Mouse (Mus musculus) adrenal gland, postnatal 4 days (tissue): ENCODE data around the gene Csf2. TPM values are rescaled to one million over a fixed set of nuclear protein-coding genes. Genes with fewer than 3 reads are reported as not detected.
"Not testable (repeated sequence)": the region's sequence is repeated elsewhere in the genome, so short reads cannot be mapped to it uniquely, and the experiment has no call there.

Experiments used
- DNase-seq, 2 experiments: peaks; one replicate each; pipeline ENCODE4 v3.0.0; 2021 to 2022; ENCODE audit warnings: low spot score in 2 of 2, mixed read lengths in 2 of 2
- long read RNA-seq, 2 experiments: library from polyadenylated mRNA; stranded (forward); transcript quantifications; one replicate each; pipeline ENCODE4 v2.0.0; 2021
- total RNA-seq, 2 experiments: library from RNA; stranded (reverse); gene quantifications; 2 replicates each; pipeline ENCODE4 v1.2.3; 2021

The Csf2 gene
- total RNA-seq, result not detected
- long read RNA-seq, experiment 1, result 0 reads
- long read RNA-seq, experiment 2, result 0 reads

DNA sequence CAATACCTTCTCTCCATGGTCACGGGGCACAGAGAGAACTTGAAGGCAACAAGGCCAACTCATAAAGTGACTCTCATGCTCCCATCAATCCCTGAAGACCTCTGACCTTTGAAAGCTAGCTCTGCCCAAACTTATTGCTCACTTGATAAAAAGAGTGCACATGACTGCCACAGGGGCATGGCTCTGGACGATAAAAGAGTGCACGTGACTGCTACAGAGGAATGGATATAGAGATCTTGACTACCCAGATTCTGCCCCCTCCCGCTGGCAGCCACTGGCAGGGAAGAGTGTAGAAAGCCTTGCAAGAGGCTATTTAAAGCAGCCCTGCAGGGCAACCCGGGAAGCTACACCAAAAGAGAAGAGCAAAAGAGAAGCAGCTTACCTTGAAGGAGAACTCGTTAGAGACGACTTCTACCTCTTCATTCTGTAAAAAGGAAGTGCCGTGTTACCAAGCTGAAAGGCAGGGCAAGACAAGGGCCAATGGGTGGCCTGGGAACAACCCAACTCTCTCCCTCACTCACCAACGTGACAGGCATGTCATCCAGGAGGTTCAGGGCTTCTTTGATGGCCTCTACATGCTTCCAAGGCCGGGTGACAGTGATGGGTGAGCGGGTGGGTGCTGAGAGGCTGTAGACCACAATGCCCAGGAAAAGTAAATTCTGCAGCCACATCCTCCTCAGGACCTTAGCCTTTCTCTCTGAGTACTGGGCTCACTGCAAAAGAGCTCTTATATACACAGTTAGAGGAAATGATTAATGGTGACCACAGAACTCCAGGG, at the start of gene Csf2:
Gene Csf2, minus strand, starts transcription at position 728 of the 778 bp plus-strand sequence.
- no peak for DNase-seq

DNA sequence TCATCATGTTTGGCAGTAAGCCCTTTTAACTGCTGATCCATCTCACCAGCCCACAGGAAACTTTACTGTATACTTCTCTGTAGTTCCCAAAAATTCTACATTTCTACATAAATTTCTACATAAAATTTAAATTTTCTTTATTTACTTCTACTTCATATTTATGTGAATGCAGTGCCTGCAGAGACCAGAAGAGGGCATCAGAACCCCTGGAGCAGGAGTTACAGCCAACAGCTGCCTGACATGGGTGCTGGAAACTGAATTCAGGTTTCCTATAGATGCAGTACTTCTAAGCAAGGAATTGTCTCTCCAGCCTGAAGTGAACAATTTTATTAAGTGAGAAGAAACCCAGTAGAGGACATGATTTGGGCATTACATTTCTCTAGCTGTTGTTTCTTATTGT, 49.3 kb upstream of the Csf2 start:
- DNase-seq, result no peak

DNA sequence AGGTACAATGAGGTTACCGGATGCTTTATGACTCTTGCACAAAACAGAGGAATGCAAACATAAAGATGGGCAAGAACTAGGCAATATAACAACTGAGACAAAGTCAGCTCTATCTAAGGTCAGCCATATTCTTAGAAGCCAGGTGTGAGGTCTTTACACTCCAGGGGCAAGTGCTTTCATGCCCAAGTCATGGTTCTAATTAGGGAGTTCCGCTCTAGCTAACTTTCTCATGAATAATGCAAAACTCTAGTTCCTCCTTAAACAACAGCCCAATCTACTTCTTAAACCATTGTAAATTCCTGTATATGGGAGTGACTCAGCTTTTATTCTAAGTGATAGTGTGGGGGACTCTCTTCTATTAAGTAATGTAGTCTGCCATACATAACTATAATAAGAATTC, 48.0 kb upstream of the Csf2 start:
- DNase-seq, result not testable (repeated sequence)

DNA sequence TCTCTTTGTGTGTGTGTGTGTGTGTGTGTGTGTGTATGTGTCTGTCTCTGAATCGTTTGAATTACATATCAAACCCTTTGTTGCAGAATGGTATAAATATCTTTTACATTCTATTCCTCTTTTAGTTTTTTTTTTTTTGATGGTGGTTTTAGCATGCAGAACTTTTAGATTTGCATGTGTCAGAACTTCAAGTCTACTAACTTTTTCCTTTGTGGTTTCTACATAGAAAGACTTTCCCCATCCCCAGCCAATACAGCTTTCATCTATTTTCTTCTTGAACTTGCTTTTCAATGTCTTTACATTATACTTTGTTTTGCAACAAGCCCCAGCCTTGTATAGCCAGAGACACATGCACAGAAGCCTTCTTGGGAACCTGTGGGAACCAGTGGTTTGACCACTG, 47.3 kb upstream of the Csf2 start:
- no peak for DNase-seq

DNA sequence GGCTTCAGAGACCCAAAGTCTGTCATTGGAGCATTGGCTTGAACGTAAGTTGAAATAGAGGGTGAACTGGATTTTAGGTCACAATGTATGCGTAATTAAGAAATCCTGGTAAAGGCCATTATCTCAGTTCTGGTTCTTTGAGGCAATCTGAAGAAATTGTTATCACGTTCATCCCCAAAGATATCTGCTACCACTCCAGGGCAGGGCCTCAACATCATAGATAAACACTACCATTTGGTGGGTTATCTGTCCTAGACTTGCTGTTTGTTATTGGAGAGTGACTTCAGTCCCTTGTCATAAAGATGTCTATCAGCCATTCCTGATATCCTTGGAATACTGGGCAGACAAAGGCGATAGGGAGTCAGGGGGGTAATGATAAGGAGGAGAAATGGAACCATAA, 46.5 kb upstream of the Csf2 start:
- DNase-seq, result no peak

DNA sequence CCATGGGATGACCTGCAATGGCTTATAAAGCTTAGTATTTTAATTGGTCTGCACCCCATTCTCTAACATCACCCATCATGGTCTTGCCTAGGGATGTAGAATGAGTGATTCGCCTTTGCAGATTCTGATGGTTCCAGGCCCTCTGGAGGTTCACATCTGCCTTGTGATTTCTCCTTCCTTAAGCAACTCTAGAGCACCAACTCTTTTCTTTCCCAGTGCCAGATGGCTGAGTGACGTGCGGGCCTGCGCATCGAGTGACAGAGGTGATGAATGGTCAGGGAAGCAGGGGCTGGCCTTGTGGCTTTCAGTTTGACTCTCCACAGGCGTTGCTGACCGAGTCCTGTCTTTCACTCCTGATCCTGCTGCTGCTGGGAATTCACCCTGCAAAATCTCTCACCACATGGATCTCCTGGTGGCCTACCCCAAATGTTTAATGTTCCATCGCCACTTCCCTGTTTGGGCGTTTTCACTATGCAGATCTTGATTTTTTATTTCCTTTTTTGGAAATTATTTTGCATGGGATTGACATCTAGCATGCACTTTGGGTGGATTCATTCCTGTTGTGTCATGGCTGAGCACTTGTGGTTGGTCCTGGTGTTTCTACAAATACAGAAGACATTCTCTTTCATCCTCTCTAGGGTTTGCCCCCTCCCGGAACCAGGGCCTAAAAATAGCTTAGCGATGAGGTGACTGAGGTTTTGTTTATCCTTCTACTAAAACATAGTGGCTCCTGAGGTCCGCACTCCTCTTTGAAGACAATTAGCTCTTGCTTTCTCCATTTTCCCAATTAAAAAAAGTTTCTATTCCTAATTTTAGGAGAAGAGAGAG, 44.7 kb upstream of the Csf2 start:
- DNase-seq, result no peak

DNA sequence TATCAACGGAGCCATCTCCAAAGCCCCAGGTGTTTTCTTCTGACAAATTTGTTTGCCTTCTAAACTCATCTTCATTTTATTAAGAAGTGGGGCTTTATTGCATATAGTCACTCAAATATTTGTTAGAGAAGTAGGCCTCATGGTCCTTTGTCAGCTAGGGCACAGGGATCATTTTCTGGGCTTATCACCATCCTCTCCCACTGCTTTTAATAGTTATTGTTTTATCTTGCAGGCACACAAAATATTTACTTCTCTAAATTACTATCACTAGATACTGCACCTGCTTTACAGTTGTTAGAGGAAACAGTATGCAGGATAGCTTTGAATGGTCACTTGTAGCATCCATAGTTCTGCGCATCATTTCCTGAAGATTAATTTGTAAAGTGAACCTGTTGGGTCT, 42.7 kb upstream of the Csf2 start:
- no peak for DNase-seq

DNA sequence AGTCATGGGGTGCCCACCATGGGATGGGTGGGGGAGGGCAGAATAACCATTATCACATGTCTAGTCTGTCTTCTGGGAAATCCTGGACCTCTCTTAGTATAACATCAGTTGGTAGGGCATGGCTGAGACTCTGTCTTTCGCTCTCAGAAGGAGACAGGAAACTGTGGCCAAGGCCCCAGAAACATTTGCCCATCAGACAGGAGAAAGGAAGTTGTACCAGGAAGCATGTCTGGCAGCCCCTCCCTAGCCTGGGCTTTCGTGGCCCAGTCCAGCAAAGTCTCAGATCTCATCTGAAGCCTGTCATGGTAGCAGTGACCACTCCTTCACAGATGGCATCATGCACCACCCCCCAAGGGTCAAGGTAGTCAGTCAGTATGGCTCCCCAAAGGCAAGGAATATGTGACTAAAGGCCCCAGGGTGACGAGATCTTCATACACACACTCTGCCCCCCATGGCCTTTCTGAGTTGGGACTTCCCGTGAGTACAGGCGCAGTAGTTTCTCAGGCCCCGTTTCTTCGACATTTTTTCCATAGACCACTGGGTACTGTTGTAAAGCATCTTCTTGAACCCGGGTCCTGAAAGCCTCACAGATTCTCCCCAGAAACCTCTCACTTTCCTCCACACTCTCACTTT, 38.5 kb upstream of the Csf2 start:
- no peak for DNase-seq

DNA sequence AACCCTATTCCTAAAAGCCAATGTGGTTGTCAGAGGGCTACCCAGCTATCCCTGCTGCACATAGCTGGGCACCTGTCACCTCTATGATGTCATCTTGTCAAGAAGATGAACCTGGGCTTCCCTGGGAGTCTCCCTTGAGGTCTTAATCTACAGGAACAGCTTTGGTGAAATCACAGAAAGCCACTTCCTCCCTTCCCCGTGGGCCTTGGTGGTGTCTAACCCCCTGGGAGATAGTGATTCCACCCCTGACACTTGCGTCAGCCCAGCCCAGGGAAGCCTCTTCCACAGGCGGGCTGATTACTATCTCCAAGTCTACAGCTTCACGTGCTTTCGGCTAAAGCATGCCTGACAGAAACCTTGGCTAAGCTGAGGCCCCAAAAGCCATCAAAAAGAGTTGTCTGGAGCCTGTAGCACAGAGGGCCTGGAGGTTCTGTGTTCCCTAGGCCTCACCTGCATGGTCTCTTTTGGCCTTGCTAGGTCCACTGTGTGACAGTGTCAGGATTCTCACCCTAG, 22.0 kb upstream of the Csf2 start:
- no peak for DNase-seq

DNA sequence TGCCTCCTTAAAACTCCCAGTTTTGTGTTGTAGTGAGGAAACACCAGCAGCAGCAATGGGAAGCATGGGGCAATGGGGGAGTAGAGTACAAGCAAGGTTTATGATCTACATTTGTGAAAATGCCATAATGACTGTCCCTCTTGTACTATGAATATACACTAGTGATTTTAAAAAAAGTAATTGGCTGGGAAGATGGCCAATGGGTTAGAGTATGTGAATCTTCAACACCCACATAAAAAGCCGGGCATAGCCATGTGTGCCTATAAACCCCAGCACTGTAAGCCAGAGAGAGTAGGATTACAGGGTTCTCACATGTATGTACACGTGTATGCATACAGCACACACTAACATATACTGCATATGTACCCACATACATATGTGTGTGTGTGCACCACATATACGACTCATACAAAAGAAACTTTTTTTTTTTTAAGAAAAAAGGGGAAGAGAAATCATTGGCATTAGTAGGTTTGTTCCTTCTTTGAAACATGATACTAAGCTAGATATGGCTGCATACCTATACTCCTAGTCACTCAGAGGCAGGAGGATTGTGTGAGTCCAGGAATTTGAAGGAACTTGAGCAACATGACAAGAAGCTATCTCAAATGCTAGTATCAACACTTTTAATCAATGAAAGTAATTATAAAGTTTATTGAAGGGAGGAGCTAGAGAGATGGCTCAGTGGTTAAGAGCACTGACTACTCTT, 19.9 kb upstream of the Csf2 start:
- no peak for DNase-seq

DNA sequence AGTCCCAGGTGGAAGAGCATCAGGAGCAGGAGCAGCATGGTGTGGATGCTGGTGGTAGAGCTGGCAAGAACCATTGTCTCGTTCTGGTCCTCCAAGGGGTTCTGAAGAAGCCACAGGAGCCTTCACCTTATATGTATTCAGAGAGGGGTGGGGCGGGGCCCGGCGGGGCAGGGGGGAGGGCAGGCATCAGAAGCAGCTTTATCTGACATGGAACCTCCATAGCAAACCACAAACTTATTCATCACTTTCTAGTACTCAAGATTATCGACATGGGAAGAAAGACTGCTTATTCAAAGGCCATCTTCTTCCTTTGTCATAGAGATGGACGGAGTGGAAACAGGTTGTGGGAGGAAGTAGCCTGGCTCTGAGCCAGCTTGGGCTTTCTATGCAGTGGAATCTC, 17.7 kb upstream of the Csf2 start, which contains the start of gene Il3:
Gene Il3, minus strand, starts transcription at position 101 of the 400 bp plus-strand sequence.
- no peak for DNase-seq

DNA sequence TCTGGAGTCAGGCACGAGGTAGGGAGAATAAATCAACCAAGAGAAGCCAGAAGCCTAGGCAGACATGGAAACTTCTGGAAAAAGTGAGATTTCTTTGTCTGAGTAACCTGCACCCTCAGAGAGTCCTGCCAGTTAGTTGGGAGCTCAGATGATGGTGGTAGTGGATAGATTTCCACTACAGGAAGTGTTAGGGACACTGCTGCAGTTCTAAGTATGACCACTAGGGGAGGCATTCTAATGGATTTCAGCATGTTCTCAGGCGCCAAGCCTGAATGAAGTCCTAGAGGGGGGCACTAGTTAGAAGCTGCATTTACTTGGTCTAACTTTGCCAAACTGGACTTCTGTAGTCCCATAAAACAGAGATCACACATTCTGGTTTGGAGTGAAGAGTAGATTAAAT, 15.1 kb upstream of the Csf2 start:
- DNase-seq, result no peak

DNA sequence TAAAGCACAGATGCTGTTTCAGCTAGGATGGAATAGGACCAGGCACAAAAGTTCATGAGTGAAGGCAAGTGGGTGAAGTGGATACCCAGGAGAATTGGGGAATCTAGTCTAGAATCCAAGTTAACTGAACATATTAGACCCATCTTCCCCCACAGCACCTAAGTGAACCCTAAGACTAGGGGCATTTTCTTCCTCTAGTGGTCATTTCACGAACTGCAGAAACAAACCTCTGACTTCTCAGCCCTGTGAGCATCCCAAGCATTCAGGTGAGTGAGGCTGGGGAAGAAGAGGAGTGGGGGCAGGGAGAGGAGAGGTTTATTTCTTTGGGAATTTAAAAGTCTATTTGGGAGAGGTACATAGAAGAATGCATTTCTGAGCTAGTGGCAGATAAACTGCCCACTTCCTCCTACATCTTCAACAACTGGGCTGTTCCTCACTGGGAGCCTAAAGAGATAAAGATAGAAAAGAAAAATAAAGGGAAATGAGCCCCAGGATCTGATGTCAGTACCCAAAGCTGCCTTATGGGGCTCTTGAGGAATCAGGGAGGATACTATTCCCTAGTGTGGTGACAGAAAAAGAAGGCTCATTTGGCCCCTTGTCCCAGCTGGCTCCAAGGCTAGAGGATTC, 14.1 kb upstream of the Csf2 start:
- no peak for DNase-seq

DNA sequence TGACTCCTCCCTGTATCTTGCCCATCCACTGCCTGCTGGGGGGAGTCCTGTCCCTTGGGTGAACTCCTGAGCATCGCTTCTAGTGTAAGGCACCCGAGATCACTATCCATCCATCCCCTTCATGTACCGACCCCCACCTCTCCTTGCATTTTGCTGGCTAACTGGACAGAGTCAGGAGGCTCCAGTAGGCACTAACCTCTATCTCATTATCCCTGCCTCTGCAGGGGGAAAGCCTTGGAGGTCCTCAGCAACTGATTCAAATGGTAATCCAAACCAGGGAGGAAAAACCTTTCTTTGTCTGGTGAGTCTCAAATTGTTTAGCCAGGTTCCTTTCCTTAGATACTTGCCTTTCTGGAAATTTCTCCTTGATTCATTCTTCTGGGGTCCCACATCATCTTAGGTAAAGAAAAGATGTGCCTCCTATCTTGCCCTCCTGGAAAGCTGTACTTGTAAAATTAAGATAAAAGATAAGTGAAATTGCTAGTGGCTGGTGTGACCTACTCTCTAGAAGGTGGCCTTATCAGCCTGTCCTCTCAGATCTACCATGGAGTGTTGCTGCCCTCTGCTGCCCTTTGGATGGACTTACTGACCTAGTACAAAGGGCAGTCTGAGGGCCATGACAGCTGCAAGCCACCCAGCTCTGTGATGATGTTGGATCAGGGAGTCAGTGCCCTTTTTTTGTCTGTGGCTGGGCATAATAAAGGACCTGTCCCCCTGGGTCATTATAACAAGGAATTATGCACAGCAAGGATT, 7.3 kb upstream of the Csf2 start:
- DNase-seq, result peak; percentile 30 to 50

DNA sequence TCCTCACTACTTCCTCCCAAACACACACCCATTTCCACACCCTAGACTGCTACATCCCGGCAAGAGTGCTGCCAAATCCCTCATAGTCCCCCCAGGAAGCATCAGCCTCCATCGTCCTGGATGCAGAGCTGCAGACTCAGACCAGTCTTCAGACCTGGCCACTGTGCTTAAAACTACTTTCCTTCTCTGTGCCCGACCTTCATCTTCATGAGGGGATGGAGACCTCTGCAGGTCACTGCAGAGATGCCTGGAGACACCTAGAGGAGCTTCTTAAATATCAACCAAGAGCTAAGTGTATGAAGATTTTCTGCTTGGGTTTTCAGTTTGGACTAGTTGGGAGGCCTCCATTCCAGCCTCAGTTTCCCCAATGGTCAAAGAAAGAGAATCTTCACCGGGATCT, 4.6 kb upstream of the Csf2 start:
- DNase-seq, result no peak

DNA sequence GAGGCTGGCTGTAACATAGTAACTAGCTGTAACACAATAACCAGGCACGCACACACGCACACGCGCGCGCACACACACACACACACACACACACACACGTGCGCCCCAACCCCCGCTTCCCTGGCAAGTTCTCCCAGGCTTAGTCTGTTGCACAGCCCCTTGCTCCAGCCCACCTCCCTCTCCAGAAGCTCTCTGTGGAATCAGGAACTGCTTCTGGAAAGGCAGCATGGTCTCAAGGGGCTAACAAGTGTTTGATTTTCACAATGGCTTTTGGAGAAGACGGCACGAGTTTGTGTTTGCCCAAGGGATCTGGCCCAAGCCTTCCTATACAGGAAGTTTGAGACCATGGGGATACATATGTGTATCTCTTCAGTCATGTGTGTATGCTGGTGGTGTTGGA, 1.1 kb upstream of the Csf2 start:
- DNase-seq, result no peak

DNA sequence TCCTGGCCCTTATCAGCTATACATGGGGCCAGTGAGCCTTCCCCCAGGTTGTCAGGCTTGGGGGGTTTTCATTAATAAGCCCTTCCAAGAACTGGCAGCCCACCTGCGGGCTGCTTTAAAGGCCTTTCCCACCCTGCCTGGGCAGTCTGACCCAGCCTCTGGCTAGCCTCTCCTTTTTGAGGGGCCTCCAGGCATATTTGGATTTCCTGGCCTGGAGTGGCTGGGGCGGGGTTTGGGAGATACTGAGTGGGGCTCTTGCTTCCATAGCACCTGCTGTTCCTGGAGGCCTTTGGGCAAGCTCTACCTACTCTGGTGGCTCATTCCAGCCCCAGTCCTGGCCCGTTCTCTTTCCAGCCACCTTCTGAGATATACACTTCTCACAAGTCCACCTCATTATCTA, 281 bp upstream of the Csf2 start:
- no peak for DNase-seq

DNA sequence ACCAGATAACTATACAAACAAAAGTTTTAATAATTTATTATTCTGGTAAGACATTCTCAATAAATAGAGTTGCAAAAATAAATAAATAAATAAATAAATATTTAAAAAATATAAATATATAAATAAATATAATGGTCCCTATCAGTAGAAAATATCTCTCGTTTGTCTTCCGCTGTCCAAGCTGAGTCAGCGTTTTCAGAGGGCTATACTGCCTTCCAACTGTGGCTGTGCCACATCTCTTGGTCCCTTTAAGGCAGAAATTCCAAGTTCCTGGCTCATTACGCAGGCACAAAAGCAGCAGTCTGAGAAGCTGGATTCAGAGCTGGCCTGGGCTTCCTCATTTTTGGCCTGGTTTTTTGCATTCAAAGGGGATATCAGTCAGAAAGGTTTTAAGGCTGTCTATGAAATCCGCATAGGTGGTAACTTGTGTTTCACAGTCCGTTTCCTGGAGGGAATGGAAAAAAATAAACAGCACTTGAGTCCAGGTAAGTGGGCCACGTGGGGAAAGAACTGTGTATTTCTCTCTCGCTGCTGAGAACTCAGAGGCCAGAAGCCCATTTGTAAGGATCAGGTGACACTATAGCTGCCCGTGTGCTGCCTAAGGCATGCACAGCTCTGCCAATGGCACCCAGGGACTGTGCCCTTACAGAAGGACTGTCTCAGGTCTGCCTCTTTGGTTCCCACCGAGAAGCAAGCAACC, 2.1 kb downstream of the Csf2 start:
- DNase-seq, result no peak

DNA sequence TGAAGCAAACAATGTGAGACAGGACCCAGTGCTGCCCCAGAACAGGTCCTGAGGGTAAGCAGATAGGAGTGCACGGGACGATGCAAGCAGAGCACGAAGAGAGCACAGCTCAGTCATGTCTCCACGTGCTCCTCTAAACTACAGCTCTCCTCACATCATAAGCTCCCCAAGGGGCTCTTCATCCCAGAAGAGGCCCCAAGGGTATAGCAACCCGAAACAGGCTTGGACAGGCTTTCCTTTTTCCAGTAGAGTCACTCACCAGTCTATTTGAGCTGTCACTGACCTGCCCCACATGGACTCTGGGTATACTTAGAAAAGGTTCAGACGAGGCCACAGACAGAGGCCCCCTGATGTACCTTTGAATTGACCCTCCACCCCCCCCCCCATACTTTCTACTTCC, 5.0 kb downstream of the Csf2 start:
- no peak for DNase-seq
